Mouse (Mus musculus) limb, embryonic 14.5 days (tissue): ENCODE results near the gene Tmem219. TPM values are rescaled to one million over a fixed set of nuclear protein-coding genes. Genes with fewer than 3 reads are reported as not detected.
A peak's percentile ranks its signal among the peaks of the same experiment; 100 is the strongest.

ENCODE experiments used
- ATAC-seq: fragments of 200-750 bp; cut with Nextera tagmentation; 2 replicates; pipeline ENCODE4 v1.8.0; 2017; ENCODE audit warnings: low read depth, moderate number of reproducible peaks, moderate TSS enrichment; ENCODE audit not compliant: low FRiP score
- DNase-seq: peaks from one replicate; pipeline ENCODE4 v3.0.0-alpha.2; 2015; ENCODE audit warnings: low spot score
- H3K27ac ChIP-seq: fragments of 300-500 bp; sonication (generic); replicated peaks from 2 replicates; pipeline ENCODE4 v1.5.1; 2014; ENCODE audit warnings: low read depth, mild to moderate bottlenecking, low read length, moderate library complexity, mixed read lengths
- H3K27me3 ChIP-seq: fragments of 300-500 bp; sonication (generic); 2 replicates; pipeline ENCODE4 v1.6.1; 2014; ENCODE audit warnings: low read length, mixed read lengths; ENCODE audit not compliant: control insufficient read depth, insufficient read depth
- H3K36me3 ChIP-seq: fragments of 300-500 bp; sonication (generic); 2 replicates; pipeline ENCODE4 v1.6.1; 2014; ENCODE audit warnings: mild to moderate bottlenecking, low read length, moderate library complexity, mixed read lengths; ENCODE audit not compliant: control insufficient read depth, insufficient read depth
- H3K4me1 ChIP-seq: fragments of 300-500 bp; sonication (generic); 2 replicates; pipeline ENCODE4 v1.6.1; 2014; ENCODE audit warnings: antibody characterized with exemption, low read length, mixed read lengths; ENCODE audit not compliant: control insufficient read depth, insufficient read depth
- H3K4me2 ChIP-seq: fragments of 300-500 bp; sonication (generic); replicated peaks from 2 replicates; pipeline ENCODE4 v1.6.1; 2014; ENCODE audit warnings: low read depth, mild to moderate bottlenecking, low read length, moderate library complexity; ENCODE audit not compliant: severe bottlenecking
- H3K4me3 ChIP-seq: fragments of 300-500 bp; sonication (generic); replicated peaks from 2 replicates; pipeline ENCODE4 v1.5.1; 2014; ENCODE audit warnings: low read length
- H3K9ac ChIP-seq: fragments of 300-500 bp; sonication (generic); 2 replicates; pipeline ENCODE4 v1.6.1; 2014; ENCODE audit warnings: mild to moderate bottlenecking, low read depth, low read length, moderate library complexity; ENCODE audit not compliant: severe bottlenecking
- H3K9me3 ChIP-seq: fragments of 300-500 bp; sonication (generic); 2 replicates; pipeline ENCODE4 v1.6.1; 2016; ENCODE audit warnings: low read length; ENCODE audit not compliant: control insufficient read depth
- POLR2A ChIP-seq: fragments of 200-500 bp; IDR thresholded peaks from 2 replicates; pipeline ENCODE4 v1.8.0; 2012; ENCODE audit warnings: inconsistent platforms, mild to moderate bottlenecking, moderate library complexity, borderline replicate concordance; ENCODE audit not compliant: insufficient read depth, insufficient read length; ENCODE audit errors: extremely low read depth
- WGBS: fragments of 180-500 bp; shearing (Covaris S2); extraction: QIAGEN DNeasy Blood & Tissue Kit; methylation state at CpG from one replicate; pipeline ENCODE4 v1.1.7; 2014; 5-methylcytosine and 5-hydroxymethylcytosine counted together
- polyA plus RNA-seq, 2 experiments: library from polyadenylated mRNA; depleted of rRNA in 1 of 2; stranded (reverse) in 1 of 2; unstranded in 1 of 2; fragments of >200 nt; fragmentation: Nextera tagmentation in 1 of 2; extraction: Ambion mirVana in 1 of 2; gene quantifications; 2 replicates each; pipeline versions ENCODE4 v1.2.1 to v1.2.3; 2012 to 2014

Tmem219 gene
- polyA plus RNA-seq, 2 experiments = 31.0 to 33.2 TPM

GRCm38 (mm10) chr7:126847116-126847420, 75.6 kb downstream of the Tmem219 start, which contains the start of gene Doc2a:
TSS of gene Doc2a (plus strand) at chr7:126847416.
- DNase-seq = no peak
- H3K4me3 ChIP-seq = peak within 1 kb of the TSS; percentile 50
- no peak for TF ChIP-seq POLR2A
- 34% methylated on average over 4 of the region's 4 CpGs for WGBS
- H3K9me3 ChIP-seq = no peaks in the 10 kb centered on the region
- H3K36me3 ChIP-seq = peaks cover 6% of the 10 kb centered on the region
- peak within 1 kb of the TSS; percentile 58 for H3K9ac ChIP-seq
- ATAC-seq = no peak
- H3K27ac ChIP-seq = no peak within 1 kb of the TSS
- peak within 1 kb of the TSS; percentile 97 for H3K4me2 ChIP-seq
- peaks cover 32% of the 10 kb centered on the region for H3K27me3 ChIP-seq
- H3K4me1 ChIP-seq = peaks cover 6% of the 10 kb centered on the region; the same call in 1 of the 2 replicates

DNA sequence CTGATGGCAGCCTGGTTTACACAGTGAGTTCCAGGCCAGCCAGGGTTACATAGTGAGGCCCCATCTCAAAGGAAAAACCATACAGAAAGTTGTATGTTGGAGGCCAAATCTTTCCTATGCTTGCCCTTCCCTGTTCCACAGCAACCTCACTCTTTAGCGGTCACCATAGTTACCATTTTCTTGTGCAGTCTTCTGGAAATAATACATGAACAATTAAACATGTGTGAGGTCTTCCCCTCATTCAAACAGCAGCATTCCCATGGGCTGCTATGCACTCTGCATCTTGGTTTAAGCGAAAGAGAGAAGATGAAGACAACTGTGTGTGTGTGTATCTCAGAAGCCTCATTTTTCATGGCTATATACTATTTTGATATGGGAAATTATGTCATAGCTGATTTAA, 77.2 kb downstream of the Tmem219 start:
- no peak overlapping the region for H3K4me2 ChIP-seq
- no peak overlapping the region for H3K9ac ChIP-seq
- no peak for TF ChIP-seq POLR2A
- no peak overlapping the region for H3K4me3 ChIP-seq
- peaks cover 32% of the 10 kb centered on the region for H3K27me3 ChIP-seq
- H3K27ac ChIP-seq = no peak overlapping the region
- H3K36me3 ChIP-seq = no peaks in the 10 kb centered on the region
- no peak for DNase-seq
- H3K9me3 ChIP-seq = no peaks in the 10 kb centered on the region
- peaks cover 6% of the 10 kb centered on the region; the same call in 1 of the 2 replicates for H3K4me1 ChIP-seq
- WGBS = 84% methylated on average over 2 of the region's 2 CpGs
- no peak for ATAC-seq

DNA sequence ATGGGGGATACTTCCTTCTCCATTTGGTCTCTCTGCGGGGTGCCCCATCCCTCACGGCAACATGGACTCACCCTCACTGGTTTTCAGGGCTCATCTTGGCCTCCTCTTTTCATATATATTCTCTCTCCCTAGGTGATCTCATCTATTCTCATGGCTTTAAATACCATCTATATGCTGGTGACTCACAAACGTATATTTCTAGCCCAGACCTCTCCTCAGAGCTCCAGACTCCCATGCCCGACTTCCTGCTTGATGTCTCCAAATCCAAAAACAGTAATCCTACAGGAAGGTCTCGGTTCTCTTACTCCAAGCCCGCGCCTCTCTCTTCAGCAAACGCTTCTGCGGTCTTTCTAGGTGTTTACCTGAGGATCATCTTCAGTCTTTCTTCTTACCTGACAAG, 79.4 kb downstream of the Tmem219 start:
- H3K27ac ChIP-seq = no peak overlapping the region
- H3K4me1 ChIP-seq = peaks cover 4% of the 10 kb centered on the region; the same call in 1 of the 2 replicates
- peaks cover 13% of the 10 kb centered on the region for H3K27me3 ChIP-seq
- no peaks in the 10 kb centered on the region for H3K36me3 ChIP-seq
- DNase-seq (no peak), ATAC-seq (no peak)
- H3K9me3 ChIP-seq = no peaks in the 10 kb centered on the region
- H3K9ac ChIP-seq = no peak overlapping the region
- TF ChIP-seq POLR2A = no peak
- H3K4me2 ChIP-seq = no peak overlapping the region
- no peak overlapping the region for H3K4me3 ChIP-seq
- whole genome bisulfite sequencing = 80% methylated on average over 9 of the region's 9 CpGs

Other genes with a start within 250 kb of the Tmem219 start
Only the 30 nearest of the 31 such genes appear.
- gene Bola2, start 227.5 kb downstream of the Tmem219 start, polyA plus RNA-seq (2012; rRNA removed) = 37.3 and 50.4 TPM in 2 replicates
- gene Bola2, start 227.5 kb downstream of the Tmem219 start, polyA plus RNA-seq (2014; fragmentation: Nextera tagmentation; extraction: Ambion mirVana) = 121 and 122 TPM in 2 replicates
- gene Slx1b, start 227.1 kb downstream of the Tmem219 start, polyA plus RNA-seq (2012; rRNA removed) = 33.2 and 44.0 TPM in 2 replicates
- gene Slx1b, start 227.1 kb downstream of the Tmem219 start, polyA plus RNA-seq (2014; fragmentation: Nextera tagmentation; extraction: Ambion mirVana) = 8.6 and 9.9 TPM in 2 replicates
- 33.4 and 45.7 TPM in 2 replicates for gene Coro1a, start 215.1 kb downstream of the Tmem219 start, polyA plus RNA-seq (2012; rRNA removed)
- gene Coro1a, start 215.1 kb downstream of the Tmem219 start, polyA plus RNA-seq (2014; fragmentation: Nextera tagmentation; extraction: Ambion mirVana) = 43.0 and 45.0 TPM in 2 replicates
- gene Mapk3, start 163.3 kb downstream of the Tmem219 start, polyA plus RNA-seq (2012; rRNA removed) = 134 and 151 TPM in 2 replicates
- gene Mapk3, start 163.3 kb downstream of the Tmem219 start, polyA plus RNA-seq (2014; fragmentation: Nextera tagmentation; extraction: Ambion mirVana) = 51.0 and 52.4 TPM in 2 replicates
- 13.6 and 15.0 TPM in 2 replicates for gene Gdpd3, start 156.6 kb downstream of the Tmem219 start, polyA plus RNA-seq (2012; rRNA removed)
- gene Gdpd3, start 156.6 kb downstream of the Tmem219 start, polyA plus RNA-seq (2014; fragmentation: Nextera tagmentation; extraction: Ambion mirVana) = 3.2 and 4.3 TPM in 2 replicates
- gene Ypel3, start 146.0 kb downstream of the Tmem219 start, polyA plus RNA-seq (2012; rRNA removed) = 144 and 202 TPM in 2 replicates
- gene Ypel3, start 146.0 kb downstream of the Tmem219 start, polyA plus RNA-seq (2014; fragmentation: Nextera tagmentation; extraction: Ambion mirVana) = 131 and 151 TPM in 2 replicates
- 2.0 and 2.7 TPM in 2 replicates for gene Tbx6, start 141.4 kb downstream of the Tmem219 start, polyA plus RNA-seq (2012; rRNA removed)
- 0.29 and 0.41 TPM in 2 replicates for gene Tbx6, start 141.4 kb downstream of the Tmem219 start, polyA plus RNA-seq (2014; fragmentation: Nextera tagmentation; extraction: Ambion mirVana)
- gene Ppp4c, start 130.4 kb downstream of the Tmem219 start, polyA plus RNA-seq (2012; rRNA removed) = 238 and 252 TPM in 2 replicates
- 268 and 269 TPM in 2 replicates for gene Ppp4c, start 130.4 kb downstream of the Tmem219 start, polyA plus RNA-seq (2014; fragmentation: Nextera tagmentation; extraction: Ambion mirVana)
- 1.6 and 2.0 TPM in 2 replicates for gene Fam57b, start 125.2 kb downstream of the Tmem219 start, polyA plus RNA-seq (2012; rRNA removed)
- gene Fam57b, start 125.2 kb downstream of the Tmem219 start, polyA plus RNA-seq (2014; fragmentation: Nextera tagmentation; extraction: Ambion mirVana) = 0.21 and 0.44 TPM in 2 replicates
- gene 4930451I11Rik, start 91.3 kb downstream of the Tmem219 start, polyA plus RNA-seq (2012; rRNA removed) = not detected in 2 replicates
- not detected in 2 replicates for gene 4930451I11Rik, start 91.3 kb downstream of the Tmem219 start, polyA plus RNA-seq (2014; fragmentation: Nextera tagmentation; extraction: Ambion mirVana)
- 1.3 and 2.8 TPM in 2 replicates for gene Doc2a, start 75.5 kb downstream of the Tmem219 start, polyA plus RNA-seq (2012; rRNA removed)
- 0.76 and 0.92 TPM in 2 replicates for gene Doc2a, start 75.5 kb downstream of the Tmem219 start, polyA plus RNA-seq (2014; fragmentation: Nextera tagmentation; extraction: Ambion mirVana)
- 55.1 and 120 TPM in 2 replicates for gene Hirip3, start 60.9 kb downstream of the Tmem219 start, polyA plus RNA-seq (2012; rRNA removed)
- 15.2 and 16.1 TPM in 2 replicates for gene Hirip3, start 60.9 kb downstream of the Tmem219 start, polyA plus RNA-seq (2014; fragmentation: Nextera tagmentation; extraction: Ambion mirVana)
- gene Ino80e, start 60.5 kb downstream of the Tmem219 start, polyA plus RNA-seq (2012; rRNA removed) = 84.3 and 89.8 TPM in 2 replicates
- 86.7 TPM in 2 replicates for gene Ino80e, start 60.5 kb downstream of the Tmem219 start, polyA plus RNA-seq (2014; fragmentation: Nextera tagmentation; extraction: Ambion mirVana)
- 106 and 121 TPM in 2 replicates for gene Taok2, start 38.2 kb downstream of the Tmem219 start, polyA plus RNA-seq (2012; rRNA removed)
- gene Taok2, start 38.2 kb downstream of the Tmem219 start, polyA plus RNA-seq (2014; fragmentation: Nextera tagmentation; extraction: Ambion mirVana) = 28.5 and 37.1 TPM in 2 replicates
- gene Kctd13, start 6.0 kb upstream of the Tmem219 start, polyA plus RNA-seq (2012; rRNA removed) = 21.4 and 24.4 TPM in 2 replicates
- gene Kctd13, start 6.0 kb upstream of the Tmem219 start, polyA plus RNA-seq (2014; fragmentation: Nextera tagmentation; extraction: Ambion mirVana) = 14.2 and 16.6 TPM in 2 replicates
- 0.26 and 1.4 TPM in 2 replicates for gene Asphd1, start 26.7 kb upstream of the Tmem219 start, polyA plus RNA-seq (2012; rRNA removed)
- gene Asphd1, start 26.7 kb upstream of the Tmem219 start, polyA plus RNA-seq (2014; fragmentation: Nextera tagmentation; extraction: Ambion mirVana) = 0.12 and 0.15 TPM in 2 replicates
- 2.5 and 3.2 TPM in 2 replicates for gene Sez6l2, start 27.6 kb upstream of the Tmem219 start, polyA plus RNA-seq (2012; rRNA removed)
- gene Sez6l2, start 27.6 kb upstream of the Tmem219 start, polyA plus RNA-seq (2014; fragmentation: Nextera tagmentation; extraction: Ambion mirVana) = 0.90 and 1.6 TPM in 2 replicates
- 123 and 172 TPM in 2 replicates for gene Cdipt, start 53.0 kb upstream of the Tmem219 start, polyA plus RNA-seq (2012; rRNA removed)
- gene Cdipt, start 53.0 kb upstream of the Tmem219 start, polyA plus RNA-seq (2014; fragmentation: Nextera tagmentation; extraction: Ambion mirVana) = 84.8 and 94.0 TPM in 2 replicates
- gene Cdiptos, start 53.2 kb upstream of the Tmem219 start, polyA plus RNA-seq (2012; rRNA removed) = 1.5 and 1.9 TPM in 2 replicates
- gene Cdiptos, start 53.2 kb upstream of the Tmem219 start, polyA plus RNA-seq (2014; fragmentation: Nextera tagmentation; extraction: Ambion mirVana) = 0.83 and 1.2 TPM in 2 replicates
- gene Mvp, start 91.7 kb upstream of the Tmem219 start, polyA plus RNA-seq (2012; rRNA removed) = 7.9 and 8.0 TPM in 2 replicates
- gene Mvp, start 91.7 kb upstream of the Tmem219 start, polyA plus RNA-seq (2014; fragmentation: Nextera tagmentation; extraction: Ambion mirVana) = 7.3 and 7.9 TPM in 2 replicates
- 3.2 and 4.3 TPM in 2 replicates for gene Pagr1b, start 93.6 kb upstream of the Tmem219 start, polyA plus RNA-seq (2012; rRNA removed)
- 0.61 TPM in 1 of 2 replicates, not detected in the other for gene Pagr1b, start 93.6 kb upstream of the Tmem219 start, polyA plus RNA-seq (2014; fragmentation: Nextera tagmentation; extraction: Ambion mirVana)
- gene Pagr1a, start 94.4 kb upstream of the Tmem219 start, polyA plus RNA-seq (2012; rRNA removed) = 27.0 and 31.9 TPM in 2 replicates
- 47.6 and 63.6 TPM in 2 replicates for gene Pagr1a, start 94.4 kb upstream of the Tmem219 start, polyA plus RNA-seq (2014; fragmentation: Nextera tagmentation; extraction: Ambion mirVana)
- 111 and 143 TPM in 2 replicates for gene Gm42742, start 98.2 kb upstream of the Tmem219 start, polyA plus RNA-seq (2012; rRNA removed)
- gene Gm42742, start 98.2 kb upstream of the Tmem219 start, polyA plus RNA-seq (2014; fragmentation: Nextera tagmentation; extraction: Ambion mirVana) = 26.8 and 37.7 TPM in 2 replicates
- 74.6 and 130 TPM in 2 replicates for gene Prrt2, start 98.3 kb upstream of the Tmem219 start, polyA plus RNA-seq (2012; rRNA removed)
- 21.2 and 21.3 TPM in 2 replicates for gene Prrt2, start 98.3 kb upstream of the Tmem219 start, polyA plus RNA-seq (2014; fragmentation: Nextera tagmentation; extraction: Ambion mirVana)
- gene Maz, start 104.1 kb upstream of the Tmem219 start, polyA plus RNA-seq (2012; rRNA removed) = 298 and 365 TPM in 2 replicates
- gene Maz, start 104.1 kb upstream of the Tmem219 start, polyA plus RNA-seq (2014; fragmentation: Nextera tagmentation; extraction: Ambion mirVana) = 66.7 and 81.4 TPM in 2 replicates
- 57.4 and 68.4 TPM in 2 replicates for gene Kif22, start 119.6 kb upstream of the Tmem219 start, polyA plus RNA-seq (2012; rRNA removed)
- 87.2 and 92.8 TPM in 2 replicates for gene Kif22, start 119.6 kb upstream of the Tmem219 start, polyA plus RNA-seq (2014; fragmentation: Nextera tagmentation; extraction: Ambion mirVana)
- gene Zg16, start 164.4 kb upstream of the Tmem219 start, polyA plus RNA-seq (2012; rRNA removed) = 0.45 TPM in 1 of 2 replicates, not detected in the other
- gene Zg16, start 164.4 kb upstream of the Tmem219 start, polyA plus RNA-seq (2014; fragmentation: Nextera tagmentation; extraction: Ambion mirVana) = not detected in 2 replicates
- 5.6 and 7.1 TPM in 2 replicates for gene AI467606, start 168.4 kb upstream of the Tmem219 start, polyA plus RNA-seq (2012; rRNA removed)
- 4.9 and 5.3 TPM in 2 replicates for gene AI467606, start 168.4 kb upstream of the Tmem219 start, polyA plus RNA-seq (2014; fragmentation: Nextera tagmentation; extraction: Ambion mirVana)
- gene Qprt, start 199.3 kb upstream of the Tmem219 start, polyA plus RNA-seq (2012; rRNA removed) = 6.0 and 6.5 TPM in 2 replicates
- gene Qprt, start 199.3 kb upstream of the Tmem219 start, polyA plus RNA-seq (2014; fragmentation: Nextera tagmentation; extraction: Ambion mirVana) = 3.9 and 4.3 TPM in 2 replicates
- gene Spn, start 214.9 kb upstream of the Tmem219 start, polyA plus RNA-seq (2012; rRNA removed) = 0.73 and 0.87 TPM in 2 replicates
- gene Spn, start 214.9 kb upstream of the Tmem219 start, polyA plus RNA-seq (2014; fragmentation: Nextera tagmentation; extraction: Ambion mirVana) = 0.37 and 0.44 TPM in 2 replicates